Mouse (Mus musculus): ENCODE measurements around the gene Prkar2a.

Gene Prkar2a

DNA sequence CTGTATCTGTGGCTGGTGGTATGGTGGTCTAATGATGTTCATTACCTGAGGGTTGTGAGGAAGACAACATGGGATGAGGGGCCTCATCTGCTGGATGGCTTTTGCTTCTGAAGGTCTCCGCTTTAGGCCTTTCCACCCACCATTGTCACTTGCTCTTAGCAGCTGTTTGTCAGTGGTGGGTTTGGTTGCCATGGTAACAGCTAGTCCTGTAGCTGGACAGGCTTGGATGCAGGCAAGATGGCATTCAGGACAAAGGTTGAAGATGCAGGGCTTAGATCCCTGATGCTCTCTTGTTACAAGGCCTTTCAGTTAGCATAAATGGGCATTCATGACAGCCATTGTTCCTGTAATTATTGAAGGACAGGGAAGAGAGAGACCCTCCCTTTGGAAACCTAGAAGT is at the start of gene Prkar2a:
Gene Prkar2a, plus strand, starts transcription at position 209 of the 400 bp plus-strand sequence.
- WGBS: 90% methylated on average over 1 of the region's 1 CpGs

DNA sequence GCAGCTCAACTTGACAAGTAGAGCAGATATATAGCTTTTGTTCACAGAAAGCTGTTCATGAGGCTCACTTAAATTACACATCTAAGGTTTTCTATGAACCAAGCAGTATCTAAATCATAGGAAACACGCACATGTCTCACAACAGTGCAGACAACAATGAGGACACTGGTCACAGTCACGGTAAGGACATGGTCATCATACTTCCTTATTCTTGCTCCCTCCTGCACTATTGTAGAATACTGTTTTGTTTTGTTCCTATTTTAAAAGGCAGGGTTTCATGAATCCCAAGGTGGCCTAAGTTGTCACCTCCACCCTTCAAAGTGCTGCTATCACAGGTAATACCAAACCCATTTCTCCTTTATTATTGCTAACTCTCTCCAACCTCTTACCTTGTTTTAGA is 49.3 kb upstream of the Prkar2a start:
- 89% methylated on average over 2 of the region's 2 CpGs for WGBS

DNA sequence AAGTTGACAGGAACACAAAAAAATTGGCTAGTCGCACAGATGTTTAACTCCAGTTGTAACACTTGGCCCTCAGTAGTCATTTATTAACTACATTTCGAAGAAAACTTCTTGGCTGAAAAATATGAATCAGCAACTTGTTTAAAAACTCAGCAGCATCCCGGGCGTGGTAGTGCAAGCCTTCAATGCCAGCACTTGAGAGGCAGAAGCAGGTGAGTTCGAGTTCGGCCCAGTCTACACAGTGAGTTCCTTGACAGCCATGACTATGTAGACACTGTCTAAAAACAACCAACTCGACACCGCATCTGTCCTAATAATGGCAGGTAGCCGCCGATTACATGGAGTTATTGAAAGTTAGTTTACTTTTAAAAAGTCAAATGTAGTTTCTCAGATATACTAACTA is 40.9 kb upstream of the Prkar2a start:
- WGBS: 29% methylated on average over 10 of the region's 10 CpGs

DNA sequence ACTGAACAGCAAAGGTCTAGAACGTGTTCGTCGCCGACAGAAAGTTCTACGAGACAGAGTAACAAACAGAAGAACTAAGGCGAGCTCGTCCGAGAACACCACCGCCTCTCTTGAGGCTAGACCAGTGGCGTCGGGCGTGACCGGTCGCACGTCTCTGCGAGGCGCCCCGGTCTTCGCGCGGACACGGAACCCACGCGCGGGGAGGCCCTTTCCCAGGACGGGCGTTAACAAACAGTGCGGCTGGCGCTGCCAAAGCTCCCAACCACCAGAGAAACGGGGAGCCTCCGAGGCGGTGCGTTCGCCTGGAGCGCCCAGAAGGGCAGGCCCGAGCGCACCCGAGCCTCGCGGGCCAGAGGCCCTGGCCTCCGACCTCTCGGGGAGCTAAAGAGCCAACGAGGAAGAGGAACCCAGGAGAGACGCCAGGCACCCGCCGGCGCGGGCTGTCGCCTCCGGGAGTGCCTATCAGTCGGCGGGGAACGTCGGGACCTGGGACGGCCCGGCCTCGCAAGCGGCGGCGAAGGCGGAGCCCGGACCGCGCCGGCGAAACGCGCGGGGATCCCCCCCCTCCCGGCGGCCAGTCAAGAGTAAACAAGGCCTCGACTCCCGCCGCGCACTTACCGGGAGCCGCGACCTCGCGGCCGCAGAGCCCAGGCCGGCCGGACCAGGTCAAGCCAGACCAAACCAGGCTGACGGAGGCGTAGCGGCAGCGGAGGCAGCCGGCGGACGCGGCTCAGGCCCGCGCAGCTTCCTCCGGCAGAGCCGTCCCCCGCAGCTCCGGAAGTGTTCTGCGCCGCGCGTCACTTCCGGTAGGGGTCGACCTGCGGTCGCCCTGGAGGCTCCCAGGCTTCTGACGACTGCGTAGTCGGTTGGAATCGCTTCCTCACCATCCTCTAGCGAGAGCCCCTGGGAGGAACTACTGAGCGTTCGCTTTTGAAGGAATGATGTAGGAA is 40.2 kb upstream of the Prkar2a start, which contains the start of gene Arih2:
Gene Arih2, minus strand, starts transcription at position 776 of the 950 bp plus-strand sequence.
- WGBS: under 1% methylated on average over 112 of the region's 112 CpGs

DNA sequence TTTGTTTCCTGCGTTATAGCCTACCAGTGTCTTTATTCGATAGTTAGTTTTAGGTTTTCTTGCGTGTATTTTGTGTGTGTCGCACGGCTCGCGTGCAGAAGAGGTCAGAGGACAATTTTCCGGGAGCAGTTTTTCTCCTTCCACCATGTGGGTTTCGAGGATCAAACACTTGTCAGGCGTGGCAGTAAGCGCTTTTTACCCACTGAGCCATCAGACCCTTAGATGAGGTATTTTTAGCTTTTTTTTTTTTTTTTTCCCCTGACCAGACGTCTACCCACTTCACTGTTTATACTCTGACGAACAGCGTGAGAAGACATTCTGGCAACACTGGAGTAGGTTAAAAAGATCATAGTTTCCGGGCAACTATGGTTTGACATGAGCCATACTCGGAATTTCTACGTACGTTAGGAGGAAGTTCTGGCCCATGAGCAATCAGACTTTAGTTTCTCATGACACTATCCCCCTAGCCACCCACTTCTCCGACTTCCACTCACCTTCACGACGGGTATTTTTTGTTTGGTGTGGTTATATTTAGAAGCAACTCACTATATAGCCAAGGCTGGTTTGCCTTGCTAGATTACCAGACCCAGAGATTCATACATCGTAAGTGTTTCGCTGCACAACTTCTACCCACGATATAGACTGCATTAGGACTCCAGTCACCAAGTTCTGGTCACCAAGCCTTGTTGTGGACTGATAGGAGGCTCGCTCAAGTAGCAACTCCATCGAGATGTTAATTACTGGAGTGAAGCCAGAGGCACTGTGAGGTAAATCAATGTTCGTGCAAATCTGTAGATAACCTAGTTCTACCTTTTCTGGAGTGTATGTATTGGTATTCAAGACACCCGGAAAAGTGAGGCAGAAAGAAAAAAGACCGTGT is 39.3 kb upstream of the Prkar2a start:
- 16% methylated on average over 29 of the region's 29 CpGs for WGBS

DNA sequence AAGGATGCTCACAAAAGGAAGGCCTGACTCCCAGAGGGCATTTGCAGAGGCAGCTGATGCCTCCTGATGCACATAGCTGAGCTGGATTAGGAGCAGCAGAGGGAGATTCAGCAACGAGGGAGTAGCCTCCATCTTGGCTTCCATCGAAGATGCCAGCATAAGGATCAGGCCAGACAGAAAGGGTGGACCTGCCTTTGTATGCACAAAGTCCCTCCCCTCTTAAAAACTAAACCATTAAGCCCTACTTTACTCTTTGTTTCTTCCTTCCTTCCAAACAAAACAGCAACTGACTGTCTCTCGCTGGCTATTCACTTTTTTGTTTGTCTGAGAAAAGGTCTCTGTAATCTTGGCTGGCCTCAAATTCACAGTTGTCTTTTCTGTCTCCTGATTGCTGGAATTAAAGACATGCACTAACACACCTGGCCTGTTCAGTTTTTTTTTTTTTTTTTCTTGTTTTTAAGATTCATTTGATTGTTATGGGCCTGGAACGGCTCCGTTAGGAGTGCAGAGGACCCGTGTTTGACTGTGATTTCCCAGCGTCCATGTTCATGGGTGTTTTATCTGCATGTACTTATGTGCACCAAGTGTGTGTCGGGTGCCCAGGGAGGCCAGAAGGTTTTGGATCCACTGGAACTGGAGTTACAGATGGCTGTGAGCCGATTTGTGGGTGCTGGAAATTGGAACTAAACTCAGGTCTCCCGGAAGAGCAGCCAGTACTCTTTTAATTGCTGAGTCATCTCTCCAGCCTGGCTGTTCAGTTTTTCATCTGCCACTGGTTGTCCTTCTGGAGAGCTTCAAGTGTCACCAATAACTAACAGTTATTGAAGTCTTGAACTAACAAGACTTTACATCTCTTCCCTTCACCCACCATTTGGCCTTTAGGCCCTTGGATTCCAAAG is 34.3 kb upstream of the Prkar2a start:
- WGBS: 79% methylated on average over 10 of the region's 10 CpGs

DNA sequence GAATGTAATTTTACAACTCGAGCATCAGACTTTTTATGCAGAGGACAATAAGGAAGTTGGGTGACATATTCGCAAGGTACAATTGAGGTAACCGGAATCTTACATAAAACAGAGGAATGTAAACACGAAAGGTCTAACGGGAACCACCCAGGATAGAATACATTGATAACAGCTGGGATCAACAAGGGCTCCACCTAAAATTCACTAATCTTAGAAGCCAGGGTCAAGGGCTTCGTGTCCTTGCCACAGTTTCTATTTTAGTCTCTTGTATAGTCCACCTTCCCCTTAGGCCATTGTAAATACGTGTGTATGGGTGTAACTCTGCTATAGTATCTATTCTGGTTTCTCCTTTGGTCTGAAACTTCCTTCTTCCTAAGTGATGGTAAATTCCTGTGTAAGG is 33.2 kb upstream of the Prkar2a start:
- 85% methylated on average over 7 of the region's 7 CpGs for WGBS

DNA sequence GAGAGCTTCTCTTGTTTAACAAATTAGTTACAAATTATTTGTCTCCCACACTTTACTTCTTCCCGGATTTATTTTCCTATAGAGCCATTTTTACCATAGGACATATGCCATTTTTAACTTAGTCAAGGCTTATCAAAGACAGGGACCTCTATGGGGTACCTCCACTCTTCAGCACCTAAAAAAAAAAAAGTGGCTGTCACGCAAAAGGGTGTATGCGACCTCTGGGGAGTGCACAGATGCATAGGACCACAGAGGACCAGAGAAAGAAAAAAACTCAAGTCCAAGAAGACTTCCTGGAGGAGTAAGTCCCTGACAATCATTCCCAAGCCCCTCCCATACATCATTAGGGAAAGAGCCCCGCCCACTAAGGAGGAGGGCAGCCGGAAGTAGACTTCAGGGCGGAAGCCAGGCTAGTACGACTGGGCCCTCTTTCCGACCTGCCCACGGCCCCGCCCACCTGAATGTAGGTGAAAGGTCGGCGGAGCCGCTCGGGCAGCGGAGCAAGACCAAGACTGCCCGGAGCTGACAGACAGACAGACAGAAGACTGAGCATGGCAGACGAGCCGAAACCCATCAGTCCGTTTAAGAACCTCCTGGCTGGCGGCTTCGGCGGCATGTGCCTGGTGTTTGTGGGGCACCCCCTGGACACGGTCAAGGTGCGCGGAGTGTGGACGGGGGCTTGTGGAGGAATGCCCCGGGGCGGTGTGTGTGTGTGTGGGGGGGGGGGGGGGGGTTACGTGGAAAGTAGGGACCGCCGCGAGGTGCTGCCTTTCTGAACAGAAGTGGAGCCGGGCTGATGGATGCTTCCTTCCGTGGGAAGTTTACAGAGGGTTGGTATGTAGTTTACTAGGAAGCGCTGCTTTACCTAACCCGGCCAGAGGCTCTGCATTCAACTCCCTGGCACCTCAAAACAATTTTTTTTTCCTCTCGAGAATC is 27.2 kb upstream of the Prkar2a start, which contains the start of gene Slc25a20:
Gene Slc25a20, plus strand, starts transcription at position 412 of the 936 bp plus-strand sequence.
- 4% methylated on average over 37 of the region's 37 CpGs for WGBS

DNA sequence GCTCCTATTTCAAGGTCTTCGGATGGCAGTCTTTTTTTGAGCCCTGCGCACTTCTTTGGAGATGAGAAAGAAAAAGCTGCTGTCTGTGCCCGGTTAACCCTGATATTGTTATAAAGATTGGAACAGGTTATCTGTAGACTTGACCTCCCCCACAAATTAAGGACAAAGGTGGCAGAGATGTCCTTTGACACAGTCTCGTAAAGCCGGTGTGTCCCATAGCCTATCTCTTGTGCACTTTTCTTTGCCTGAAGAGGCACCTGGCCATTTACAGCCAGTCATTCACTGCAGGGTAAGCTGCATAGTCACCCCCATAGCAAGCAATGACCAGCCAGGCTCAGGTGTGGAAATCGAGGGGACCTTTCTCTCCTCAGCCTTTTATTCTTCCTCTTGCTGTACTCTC is 26.5 kb upstream of the Prkar2a start:
- WGBS: 39% methylated on average over 6 of the region's 6 CpGs

DNA sequence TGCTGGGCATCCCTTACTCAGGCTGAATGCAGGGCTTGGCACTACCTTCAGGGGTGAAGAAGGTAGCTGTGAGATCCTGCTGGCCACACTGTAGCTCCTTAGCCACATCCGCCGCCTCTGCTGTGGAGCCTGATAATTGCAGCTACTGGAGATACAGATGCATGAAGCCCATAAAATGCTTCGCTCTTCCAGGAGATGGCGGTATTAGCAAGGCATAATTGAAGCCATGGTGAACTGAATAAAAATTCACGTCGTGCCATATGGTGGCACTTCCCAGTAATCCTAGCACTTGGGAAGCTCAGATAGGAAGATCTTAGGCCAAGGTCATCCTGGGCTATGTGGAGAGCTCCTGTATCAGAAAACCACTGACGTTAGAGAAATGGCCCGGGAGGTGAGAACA is 19.2 kb upstream of the Prkar2a start:
- 56% methylated on average over 8 of the region's 8 CpGs for WGBS

DNA sequence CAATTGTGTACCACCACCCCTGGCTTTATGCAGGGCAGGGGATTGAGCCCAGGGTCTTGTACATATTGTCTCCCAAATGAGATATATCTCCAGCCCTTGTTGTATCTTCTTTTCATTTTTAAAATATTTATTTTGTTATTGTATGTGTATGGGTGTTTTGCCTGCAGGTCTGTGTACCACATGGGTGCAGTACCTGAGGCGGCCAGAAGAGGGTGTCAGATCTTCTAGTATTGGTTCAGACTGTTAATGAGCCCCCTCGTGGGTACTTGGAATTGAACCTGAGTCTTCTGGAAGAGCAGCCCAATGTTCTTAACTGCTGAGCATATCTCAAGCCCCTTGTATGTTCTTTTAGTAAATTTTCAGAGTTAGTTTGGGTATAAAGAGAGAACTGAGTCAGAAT is 16.0 kb upstream of the Prkar2a start:
- WGBS: 47% methylated on average over 2 of the region's 2 CpGs

DNA sequence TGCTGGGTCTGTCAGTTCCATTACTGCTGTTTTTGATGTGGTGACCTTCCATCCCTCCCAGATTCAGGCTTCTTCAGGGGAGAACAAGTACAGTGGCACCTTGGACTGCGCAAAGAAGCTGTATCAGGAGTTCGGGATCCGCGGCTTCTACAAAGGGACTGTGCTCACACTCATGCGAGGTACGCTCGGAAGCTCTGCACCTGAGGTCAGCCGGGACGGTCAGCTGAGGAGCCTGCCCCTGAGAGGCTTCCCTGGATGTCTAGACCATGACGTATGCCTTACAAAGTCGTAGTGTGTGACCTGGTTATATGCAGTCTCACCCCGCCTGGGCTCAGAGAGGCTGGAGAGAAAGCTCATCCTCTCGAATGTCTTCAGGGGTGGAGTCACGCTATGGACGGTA is 9.1 kb upstream of the Prkar2a start:
- WGBS: 96% methylated on average over 15 of the region's 15 CpGs

DNA sequence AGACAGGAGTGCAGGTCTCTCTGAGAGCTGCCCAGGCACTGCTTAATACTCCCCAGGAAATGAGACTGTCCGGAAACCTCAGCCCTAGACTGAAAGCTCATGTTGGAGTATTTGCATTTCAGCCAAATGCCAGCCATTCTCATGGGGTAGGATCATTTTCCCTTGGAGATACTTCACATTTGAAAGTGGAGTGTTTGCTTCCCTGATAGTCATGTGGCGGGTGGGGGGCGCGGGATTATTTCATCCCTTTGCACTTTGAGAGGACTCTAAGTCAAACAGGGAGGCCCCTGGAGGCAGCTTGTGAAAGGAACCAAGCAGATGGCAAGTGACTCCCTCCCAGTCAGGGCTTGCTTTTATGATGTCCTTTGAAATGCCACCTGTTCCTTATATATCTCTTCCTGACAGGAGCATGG is 2.6 kb upstream of the Prkar2a start:
- 77% methylated on average over 4 of the region's 4 CpGs for WGBS

DNA sequence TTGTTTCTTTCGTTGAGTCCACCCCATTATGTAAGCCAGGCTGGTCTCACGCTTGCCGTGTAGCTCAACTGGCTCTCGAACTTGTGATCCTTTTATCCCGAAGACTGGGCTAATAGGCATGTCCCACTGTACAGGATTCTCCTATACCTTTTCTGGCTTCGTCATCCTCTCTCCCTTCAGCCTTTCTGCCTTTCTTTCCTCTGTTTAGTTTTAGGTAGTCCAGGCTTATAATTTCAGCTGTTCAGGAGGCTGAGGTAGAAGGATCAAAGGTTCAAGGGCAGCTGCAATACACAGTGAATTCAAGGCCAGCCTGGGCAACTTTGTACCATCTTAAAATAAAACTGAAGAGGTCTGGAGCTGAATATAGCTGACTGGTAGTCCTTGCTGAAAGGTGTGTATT is 1.9 kb upstream of the Prkar2a start:
- WGBS: 93% methylated on average over 6 of the region's 6 CpGs

DNA sequence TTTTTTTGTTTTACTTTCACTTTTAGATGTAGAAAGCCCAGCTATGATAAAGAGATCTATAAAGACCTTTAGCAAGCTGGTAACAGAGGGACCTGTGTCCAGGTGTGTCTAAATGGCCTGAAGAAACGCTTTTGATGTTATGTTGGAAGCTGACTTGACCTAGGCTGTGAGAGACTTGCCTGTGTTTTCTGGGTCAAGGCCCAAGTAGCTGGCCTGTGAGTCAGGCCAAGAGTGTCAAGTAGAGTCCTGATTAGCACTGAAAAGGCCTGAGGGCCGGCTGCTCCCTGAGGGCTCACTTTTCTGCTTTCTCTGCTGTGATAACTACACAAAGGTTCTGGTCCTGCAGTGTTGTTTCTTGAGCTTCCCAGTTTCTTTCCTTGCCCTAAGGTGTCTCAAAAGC is 1.4 kb upstream of the Prkar2a start:
- WGBS: 81% methylated on average over 2 of the region's 2 CpGs

DNA sequence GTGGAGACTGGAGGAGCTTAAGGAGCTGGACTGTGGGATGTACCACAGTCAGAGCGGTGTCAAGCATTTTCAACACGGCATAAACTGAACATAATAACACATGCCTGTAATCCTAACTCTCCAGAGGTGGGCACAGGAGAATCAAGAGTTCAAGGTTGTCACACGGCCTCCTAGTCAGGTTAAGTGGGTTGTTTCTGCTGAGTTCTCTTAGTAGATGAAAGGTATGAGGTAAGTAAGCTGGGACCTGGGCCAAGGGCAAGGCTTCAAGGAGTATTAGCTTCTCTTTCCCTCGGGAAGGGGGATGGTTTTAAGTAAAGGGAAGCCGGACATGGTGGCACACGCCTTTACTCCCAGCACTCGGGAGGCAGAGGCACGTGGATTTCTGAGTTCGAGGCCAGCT is 663 bp upstream of the Prkar2a start:
- 80% methylated on average over 9 of the region's 9 CpGs for WGBS

DNA sequence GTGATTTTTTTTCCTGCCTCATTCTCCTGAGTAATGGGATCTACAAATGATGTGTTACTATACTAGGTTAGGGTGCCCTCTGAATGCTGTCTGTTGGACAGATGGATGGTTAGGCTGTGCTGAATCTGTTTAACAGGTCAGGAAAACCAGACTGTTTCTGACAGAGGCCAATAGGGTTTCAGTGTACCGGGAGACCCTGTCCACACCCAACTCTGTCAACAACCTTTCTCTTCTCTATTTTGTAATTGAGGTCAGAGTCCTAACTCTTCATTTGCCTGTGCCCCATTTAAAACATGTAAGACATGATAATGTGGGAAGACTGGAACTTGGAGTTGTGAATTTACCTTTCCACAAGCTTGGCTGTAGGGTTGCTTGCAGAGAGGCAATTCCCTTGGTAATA is 879 bp downstream of the Prkar2a start:
- WGBS: 79% methylated on average over 1 of the region's 1 CpGs

DNA sequence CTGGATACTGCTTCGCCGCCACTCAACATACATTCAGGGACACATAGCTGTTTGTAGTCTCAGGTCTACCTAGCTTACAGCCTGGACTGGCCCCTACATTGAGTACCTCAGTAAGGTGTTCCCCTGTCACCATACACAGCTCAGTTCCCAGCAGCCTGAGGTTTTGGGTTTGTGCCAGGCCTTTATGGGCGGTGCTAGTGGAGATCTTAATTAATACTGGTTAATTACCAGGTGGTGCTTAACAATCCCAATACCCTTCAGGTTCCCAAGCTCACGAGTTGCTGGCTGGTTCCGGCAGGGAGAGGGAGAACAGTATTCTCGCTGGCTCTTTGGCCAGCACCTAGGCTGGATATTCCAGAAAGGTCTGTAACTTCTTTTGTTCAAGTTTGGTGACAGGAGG is 1.8 kb downstream of the Prkar2a start:
- 82% methylated on average over 6 of the region's 6 CpGs for WGBS

DNA sequence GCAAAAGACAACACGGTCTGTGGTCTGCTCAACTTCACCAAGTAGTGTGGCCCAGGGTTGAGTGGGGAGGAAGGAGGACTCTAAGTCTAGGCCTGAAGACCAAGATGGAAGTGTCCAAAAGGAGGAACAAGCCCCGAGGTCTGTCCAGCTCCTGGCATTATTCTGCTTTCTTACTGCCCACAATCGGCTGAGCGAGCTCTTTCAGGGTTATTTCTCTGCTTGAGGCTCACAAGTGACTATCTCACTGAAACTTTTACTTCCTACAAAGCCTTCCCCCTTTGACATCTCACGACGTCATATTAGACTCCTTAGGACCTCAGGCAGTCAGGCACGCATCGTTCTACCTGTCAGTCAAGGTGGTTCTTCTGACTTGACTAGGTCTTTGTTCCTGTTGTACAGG is 2.3 kb downstream of the Prkar2a start:
- 58% methylated on average over 8 of the region's 8 CpGs for WGBS

DNA sequence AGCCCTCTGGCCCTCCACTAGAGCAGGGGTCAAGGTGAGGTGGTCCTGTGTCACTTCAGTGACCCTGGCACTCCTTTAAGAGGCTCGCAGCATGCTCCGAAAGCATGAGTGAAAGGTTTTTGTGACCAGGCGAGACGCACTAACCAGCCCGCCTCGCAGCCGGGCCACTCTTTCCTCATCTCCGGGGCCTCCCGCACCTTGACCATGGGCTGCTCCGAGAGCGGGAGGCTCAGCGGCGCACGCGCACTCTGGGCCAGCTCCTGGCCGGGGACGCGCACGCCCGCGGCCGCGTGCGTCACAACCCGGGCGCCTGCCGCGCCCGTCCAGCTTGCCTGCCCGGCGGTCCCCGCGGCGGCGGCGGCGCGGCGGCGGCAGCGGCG is 2.7 kb downstream of the Prkar2a start:
- WGBS: under 1% methylated on average over 42 of the region's 42 CpGs

Measured in cerebral cortex, adult 2 months (tissue).